17 mouse cellular contexts compared by ENCODE assay signal in genomic region chr1:63995828-63996227, GRCm38 (mm10).
A peak's percentile ranks its signal among the peaks of the same experiment; 100 is the strongest.
DNase-seq lines count a peak whose midpoint lies in the region; ATAC-seq lines count a peak whose summit lies in the region.
"Had no signal": no experiment of that assay in that cellular context is flagged by ENCODE, and none has a peak within 500 bp of the region (broad histone marks: within the 10 kb centered on the region; RNA-seq: fewer than 3 reads in every experiment).

No protein-coding gene starts in this region.

- no peaks in the 10 kb centered on the region for H3K27me3 ChIP-seq in hindbrain, embryonic 13.5 days
- no peaks in the 10 kb centered on the region for H3K27me3 ChIP-seq in hindbrain, embryonic 12.5 days
- H3K27me3 ChIP-seq in midbrain, embryonic 13.5 days = no peaks in the 10 kb centered on the region
- H3K27me3 ChIP-seq in midbrain, embryonic 10.5 days (ENCODE audit: low read depth, poor library complexity, severe bottlenecking) = no peaks in the 10 kb centered on the region
- no peaks in the 10 kb centered on the region for H3K27me3 ChIP-seq in stomach, embryonic 16.5 days (ENCODE audit: control insufficient read depth, insufficient read depth, low read length)
- H3K27me3 ChIP-seq: embryonic facial prominence, embryonic 12.5 days; liver, embryonic 12.5 days; lung, embryonic 15.5 days; neural tube, embryonic 12.5 days had no signal

- no peak overlapping the region for H3K4me3 ChIP-seq in hindbrain, embryonic 13.5 days
- H3K4me3 ChIP-seq in hindbrain, embryonic 12.5 days = no peak overlapping the region
- no peak overlapping the region for H3K4me3 ChIP-seq in midbrain, embryonic 13.5 days (replicated peaks)
- H3K4me3 ChIP-seq in midbrain, embryonic 10.5 days = no peak overlapping the region
- no peak overlapping the region for H3K4me3 ChIP-seq in stomach, embryonic 16.5 days (replicated peaks; ENCODE audit: low read length)
- H3K4me3 ChIP-seq: embryonic facial prominence, embryonic 12.5 days; heart, embryonic 10.5 days; limb, embryonic 10.5 days; liver, embryonic 12.5 days; lung, embryonic 15.5 days; neural tube, embryonic 12.5 days had no signal

- H3K4me1 ChIP-seq in hindbrain, embryonic 13.5 days (replicated peaks) = peaks cover 28% of the 10 kb centered on the region
- H3K4me1 ChIP-seq in hindbrain, embryonic 12.5 days = peaks cover 28% of the 10 kb centered on the region
- H3K4me1 ChIP-seq in midbrain, embryonic 13.5 days (replicated peaks) = peaks cover 31% of the 10 kb centered on the region
- H3K4me1 ChIP-seq in midbrain, embryonic 10.5 days = peaks cover 29% of the 10 kb centered on the region
- peaks cover 9% of the 10 kb centered on the region for H3K4me1 ChIP-seq in stomach, embryonic 16.5 days (ENCODE audit: control insufficient read depth, insufficient read depth, low read length)

- 40% methylated on average over 4 of the region's 4 CpGs for WGBS in hindbrain, embryonic 13.5 days
- 44% methylated on average over 4 of the region's 4 CpGs for WGBS in hindbrain, embryonic 12.5 days
- 42% methylated on average over 4 of the region's 4 CpGs for WGBS in midbrain, embryonic 13.5 days
- WGBS in midbrain, embryonic 10.5 days = 57% methylated on average over 4 of the region's 4 CpGs
- 32% methylated on average over 4 of the region's 4 CpGs for WGBS in stomach, embryonic 16.5 days

- peak overlapping the region; percentile 77 for H3K27ac ChIP-seq in hindbrain, embryonic 13.5 days
- H3K27ac ChIP-seq in hindbrain, embryonic 12.5 days = no peak overlapping the region
- no peak overlapping the region for H3K27ac ChIP-seq in midbrain, embryonic 13.5 days
- no peak overlapping the region for H3K27ac ChIP-seq in midbrain, embryonic 10.5 days (replicated peaks)
- H3K27ac ChIP-seq in stomach, embryonic 16.5 days (ENCODE audit: low read length) = no peak overlapping the region
- H3K27ac ChIP-seq: embryonic facial prominence, embryonic 12.5 days; limb, embryonic 10.5 days; liver, embryonic 12.5 days; lung, embryonic 15.5 days; neural tube, embryonic 12.5 days had no signal

- no peaks in the 10 kb centered on the region for H3K36me3 ChIP-seq in hindbrain, embryonic 13.5 days
- no peaks in the 10 kb centered on the region for H3K36me3 ChIP-seq in hindbrain, embryonic 12.5 days
- H3K36me3 ChIP-seq in midbrain, embryonic 13.5 days = no peaks in the 10 kb centered on the region
- no peaks in the 10 kb centered on the region for H3K36me3 ChIP-seq in midbrain, embryonic 10.5 days
- H3K36me3 ChIP-seq in stomach, embryonic 16.5 days (ENCODE audit: control insufficient read depth, insufficient read depth, low read length) = no peaks in the 10 kb centered on the region
- H3K36me3 ChIP-seq: embryonic facial prominence, embryonic 12.5 days; heart, embryonic 10.5 days; limb, embryonic 10.5 days; liver, embryonic 12.5 days; lung, embryonic 15.5 days; neural tube, embryonic 12.5 days had no signal

- ATAC-seq in hindbrain, embryonic 13.5 days (ENCODE audit: low FRiP score) = no peak
- no peak for ATAC-seq in hindbrain, embryonic 12.5 days (ENCODE audit: low FRiP score)
- ATAC-seq in midbrain, embryonic 13.5 days = 0 out of 2 replicates have a peak, but pooled peaks have one; percentile 41
- ATAC-seq in stomach, embryonic 16.5 days (ENCODE audit: insufficient read depth, low FRiP score) = peak; percentile 50; the same call in 1 of the 2 replicates
- ATAC-seq in granulocyte monocyte progenitor cell, adult 5-6 weeks (replicated peaks; ENCODE audit: poor library complexity, severe bottlenecking) = no peak
- ATAC-seq: liver, embryonic 12.5 days had no signal

- H3K9ac ChIP-seq in hindbrain, embryonic 13.5 days = no peak overlapping the region
- no peak overlapping the region for H3K9ac ChIP-seq in hindbrain, embryonic 12.5 days
- H3K9ac ChIP-seq in midbrain, embryonic 13.5 days (replicated peaks) = no peak overlapping the region
- no peak overlapping the region for H3K9ac ChIP-seq in stomach, embryonic 16.5 days (ENCODE audit: low read length)
- H3K9ac ChIP-seq: embryonic facial prominence, embryonic 12.5 days; liver, embryonic 12.5 days; lung, embryonic 15.5 days; neural tube, embryonic 12.5 days had no signal

- H3K9me3 ChIP-seq in hindbrain, embryonic 13.5 days = no peaks in the 10 kb centered on the region
- H3K9me3 ChIP-seq in hindbrain, embryonic 12.5 days (replicated peaks) = no peaks in the 10 kb centered on the region
- H3K9me3 ChIP-seq in midbrain, embryonic 13.5 days = no peaks in the 10 kb centered on the region
- no peaks in the 10 kb centered on the region for H3K9me3 ChIP-seq in midbrain, embryonic 10.5 days (replicated peaks)
- H3K9me3 ChIP-seq in stomach, embryonic 16.5 days (replicated peaks; ENCODE audit: control insufficient read depth, low read length) = no peaks in the 10 kb centered on the region
- H3K9me3 ChIP-seq: embryonic facial prominence, embryonic 12.5 days; heart, embryonic 10.5 days; limb, embryonic 10.5 days; liver, embryonic 12.5 days; lung, embryonic 15.5 days; neural tube, embryonic 12.5 days had no signal

- peak; percentile 22 for DNase-seq in cerebellum, adult 9-11 months
- no peak for DNase-seq in cerebellum, postnatal 10 days
- no peak for DNase-seq in midbrain, embryonic 10.5 days (ENCODE audit: low spot score)
- DNase-seq: kidney, postnatal 10 days; layer of hippocampus, postnatal 36 days; right cerebral cortex, adult 18-20 months had no signal

- no peak overlapping the region for H3K4me2 ChIP-seq in hindbrain, embryonic 13.5 days
- no peak overlapping the region for H3K4me2 ChIP-seq in hindbrain, embryonic 12.5 days (replicated peaks)
- no peak overlapping the region for H3K4me2 ChIP-seq in midbrain, embryonic 13.5 days (replicated peaks)
- H3K4me2 ChIP-seq in stomach, embryonic 16.5 days (ENCODE audit: low read depth, low read length) = no peak overlapping the region
- H3K4me2 ChIP-seq: embryonic facial prominence, embryonic 12.5 days; liver, embryonic 12.5 days; lung, embryonic 15.5 days; neural tube, embryonic 12.5 days had no signal

Comparison
In these comparisons a context has a peak if more than half of its experiments do, and no peak if none do; other contexts are left out.
1. ATAC-seq: peak in midbrain, embryonic 13.5 days (single experiment) and stomach, embryonic 16.5 days (single experiment); none in hindbrain, embryonic 13.5 days (single experiment), hindbrain, embryonic 12.5 days (single experiment) and granulocyte monocyte progenitor cell, adult 5-6 weeks (single experiment).